Mouse (Mus musculus): ENCODE results near the gene Ryk.
A peak's percentile ranks its signal among the peaks of the same experiment; 100 is the strongest.

Gene Ryk

GRCm38 (mm10) chr9:102926137-102926536 lies 91.4 kb downstream of the Ryk start:
- H3K9me3 ChIP-seq (ENCODE audit: low read length): no peaks in the 10 kb centered on the region
- H3K4me3 ChIP-seq (replicated peaks; ENCODE audit: low read length): no peak overlapping the region
- peaks cover 18% of the 10 kb centered on the region for H3K4me1 ChIP-seq (replicated peaks; ENCODE audit: low read depth, low read length)
- H3K27me3 ChIP-seq (ENCODE audit: insufficient read depth, low read length): no peaks in the 10 kb centered on the region
- H3K36me3 ChIP-seq (ENCODE audit: insufficient read depth, low read length): no peaks in the 10 kb centered on the region
- TF ChIP-seq POU5F1 (IDR thresholded peaks at IDR 0.05; ENCODE audit: borderline replicate concordance, low read length): no peak
- no peak for TF ChIP-seq NANOG (IDR thresholded peaks at IDR 0.05; ENCODE audit: borderline replicate concordance, low read length)
- TF ChIP-seq CTCF (conservative IDR thresholded peaks at IDR 0.05; ENCODE audit: low read length): no peak

- Histone ChIP-seq H3K4me1 (replicated peaks; ENCODE audit: low read depth, low read length) (peaks cover 10% of the 10 kb centered on the region), H3K4me3 (replicated peaks; ENCODE audit: low read length) (no peak overlapping the region), H3K27me3 (ENCODE audit: insufficient read depth, low read length) (no peaks in the 10 kb centered on the region), H3K36me3 (ENCODE audit: insufficient read depth, low read length) (no peaks in the 10 kb centered on the region), H3K9me3 (ENCODE audit: low read length) (no peaks in the 10 kb centered on the region)
- TF ChIP-seq NANOG (IDR thresholded peaks at IDR 0.05; ENCODE audit: borderline replicate concordance, low read length) (no peak), POU5F1 (IDR thresholded peaks at IDR 0.05; ENCODE audit: borderline replicate concordance, low read length) (no peak)
Observed at GRCm38 (mm10) chr9:102929776-102930175, 95.1 kb downstream of the Ryk start.

GRCm38 (mm10) chr9:102933925-102934721 lies 99.4 kb downstream of the Ryk start:
- no peak for TF ChIP-seq CTCF (conservative IDR thresholded peaks at IDR 0.05; ENCODE audit: low read length)
- no peak for TF ChIP-seq NANOG (IDR thresholded peaks at IDR 0.05; ENCODE audit: borderline replicate concordance, low read length)
- no peak for TF ChIP-seq POU5F1 (IDR thresholded peaks at IDR 0.05; ENCODE audit: borderline replicate concordance, low read length)
- H3K36me3 ChIP-seq (ENCODE audit: insufficient read depth, low read length): no peaks in the 10 kb centered on the region
- H3K9me3 ChIP-seq (ENCODE audit: low read length): no peaks in the 10 kb centered on the region
- peaks cover 5% of the 10 kb centered on the region for H3K4me1 ChIP-seq (replicated peaks; ENCODE audit: low read depth, low read length)
- 0 out of 2 replicates have a peak overlapping the region, but pooled peaks have one; percentile 8 for H3K4me3 ChIP-seq (replicated peaks; ENCODE audit: low read length)
- H3K27me3 ChIP-seq (ENCODE audit: insufficient read depth, low read length): no peaks in the 10 kb centered on the region

- Histone ChIP-seq H3K4me1 (replicated peaks; ENCODE audit: low read depth, low read length) (peaks cover 26% of the 10 kb centered on the region), H3K36me3 (ENCODE audit: insufficient read depth, low read length) (no peaks in the 10 kb centered on the region), H3K27me3 (ENCODE audit: insufficient read depth, low read length) (no peaks in the 10 kb centered on the region), H3K4me3 (replicated peaks; ENCODE audit: low read length) (no peak overlapping the region), H3K9me3 (ENCODE audit: low read length) (no peaks in the 10 kb centered on the region)
- TF ChIP-seq NANOG (IDR thresholded peaks at IDR 0.05; ENCODE audit: borderline replicate concordance, low read length): no peak
Observed at GRCm38 (mm10) chr9:102942221-102942620, 107.5 kb downstream of the Ryk start.

- TF ChIP-seq CTCF (conservative IDR thresholded peaks at IDR 0.05; ENCODE audit: low read length) (no peak), NANOG (IDR thresholded peaks at IDR 0.05; ENCODE audit: borderline replicate concordance, low read length) (no peak), POU5F1 (IDR thresholded peaks at IDR 0.05; ENCODE audit: borderline replicate concordance, low read length) (no peak)
- Histone ChIP-seq H3K9me3 (ENCODE audit: low read length) (no peaks in the 10 kb centered on the region), H3K36me3 (ENCODE audit: insufficient read depth, low read length) (no peaks in the 10 kb centered on the region), H3K4me1 (replicated peaks; ENCODE audit: low read depth, low read length) (peaks cover 46% of the 10 kb centered on the region), H3K4me3 (replicated peaks; ENCODE audit: low read length) (no peak overlapping the region), H3K27me3 (ENCODE audit: insufficient read depth, low read length) (no peaks in the 10 kb centered on the region)
Observed at GRCm38 (mm10) chr9:102944891-102945290, 110.2 kb downstream of the Ryk start.

GRCm38 (mm10) chr9:102946469-102947015 lies 111.8 kb downstream of the Ryk start:
- Histone ChIP-seq H3K9me3 (ENCODE audit: low read length) (no peaks in the 10 kb centered on the region), H3K27me3 (ENCODE audit: insufficient read depth, low read length) (no peaks in the 10 kb centered on the region), H3K4me1 (replicated peaks; ENCODE audit: low read depth, low read length) (peaks cover 46% of the 10 kb centered on the region), H3K36me3 (ENCODE audit: insufficient read depth, low read length) (no peaks in the 10 kb centered on the region), H3K4me3 (replicated peaks; ENCODE audit: low read length) (no peak overlapping the region)
- no peak for TF ChIP-seq POU5F1 (IDR thresholded peaks at IDR 0.05; ENCODE audit: borderline replicate concordance, low read length)

- Histone ChIP-seq H3K27me3 (ENCODE audit: insufficient read depth, low read length) (no peaks in the 10 kb centered on the region), H3K36me3 (ENCODE audit: insufficient read depth, low read length) (no peaks in the 10 kb centered on the region), H3K4me1 (replicated peaks; ENCODE audit: low read depth, low read length) (peaks cover 30% of the 10 kb centered on the region), H3K9me3 (ENCODE audit: low read length) (no peaks in the 10 kb centered on the region), H3K4me3 (replicated peaks; ENCODE audit: low read length) (no peak overlapping the region)
- TF ChIP-seq POU5F1 (IDR thresholded peaks at IDR 0.05; ENCODE audit: borderline replicate concordance, low read length): no peak
- TF ChIP-seq NANOG (IDR thresholded peaks at IDR 0.05; ENCODE audit: borderline replicate concordance, low read length): no peak
- no peak for TF ChIP-seq CTCF (conservative IDR thresholded peaks at IDR 0.05; ENCODE audit: low read length)
Observed at GRCm38 (mm10) chr9:102948706-102949105, 114.0 kb downstream of the Ryk start.

- TF ChIP-seq NANOG (IDR thresholded peaks at IDR 0.05; ENCODE audit: borderline replicate concordance, low read length) (no peak), POU5F1 (IDR thresholded peaks at IDR 0.05; ENCODE audit: borderline replicate concordance, low read length) (no peak), CTCF (conservative IDR thresholded peaks at IDR 0.05; ENCODE audit: low read length) (no peak)
- H3K4me1 ChIP-seq (replicated peaks; ENCODE audit: low read depth, low read length): peaks cover 31% of the 10 kb centered on the region
Observed at GRCm38 (mm10) chr9:102951091-102951994, 116.6 kb downstream of the Ryk start.

More at GRCm38 (mm10) chr9:102951091-102951994, 116.6 kb downstream of the Ryk start:
- Histone ChIP-seq H3K9me3 (ENCODE audit: low read length) (no peaks in the 10 kb centered on the region), H3K36me3 (ENCODE audit: insufficient read depth, low read length) (no peaks in the 10 kb centered on the region), H3K27me3 (ENCODE audit: insufficient read depth, low read length) (no peaks in the 10 kb centered on the region), H3K4me3 (replicated peaks; ENCODE audit: low read length) (no peak overlapping the region)
